Mouse (Mus musculus): ENCODE measurements at regions not wholly inside any gene's neighbourhood (a gene's known extent, or its start where the extent isn't known, plus 50 kb on each side); places are given as distances from the start of the nearest gene placed in this dataset.

- no peak for DNase-seq (ENCODE audit: low read depth, low spot score)
- no peaks in the 10 kb centered on the region for H3K36me3 ChIP-seq (ENCODE audit: control insufficient read depth, insufficient read depth, low read length, poor library complexity, severe bottlenecking)
- H3K27me3 ChIP-seq (ENCODE audit: control insufficient read depth, insufficient read depth, low read length, poor library complexity, severe bottlenecking) = no peaks in the 10 kb centered on the region
Observed at GRCm38 (mm10) chr14:60439106-60439505, 66.0 kb downstream of the Amer2 start.

- H3K27me3 ChIP-seq (ENCODE audit: control insufficient read depth, insufficient read depth, low read length, poor library complexity, severe bottlenecking) = no peaks in the 10 kb centered on the region
- no peaks in the 10 kb centered on the region for H3K36me3 ChIP-seq (ENCODE audit: control insufficient read depth, insufficient read depth, low read length, poor library complexity, severe bottlenecking)
- DNase-seq (ENCODE audit: low read depth, low spot score) = peak; percentile 81
Observed at GRCm38 (mm10) chr14:60443821-60444551, 70.9 kb downstream of the Amer2 start.

- Histone ChIP-seq H3K27me3 (ENCODE audit: control insufficient read depth, insufficient read depth, low read length, poor library complexity, severe bottlenecking) (no peaks in the 10 kb centered on the region), H3K36me3 (ENCODE audit: control insufficient read depth, insufficient read depth, low read length, poor library complexity, severe bottlenecking) (no peaks in the 10 kb centered on the region)
- no peak for DNase-seq (ENCODE audit: low read depth, low spot score)
Observed at GRCm38 (mm10) chr14:60444552-60444937, 71.5 kb downstream of the Amer2 start.

GRCm38 (mm10) chr14:60446037-60446436 lies 73.0 kb downstream of the Amer2 start:
- Histone ChIP-seq H3K27me3 (ENCODE audit: control insufficient read depth, insufficient read depth, low read length, poor library complexity, severe bottlenecking) (no peaks in the 10 kb centered on the region), H3K36me3 (ENCODE audit: control insufficient read depth, insufficient read depth, low read length, poor library complexity, severe bottlenecking) (no peaks in the 10 kb centered on the region)
- no peak for DNase-seq (ENCODE audit: low read depth, low spot score)

GRCm38 (mm10) chr14:60451216-60451615 lies 78.2 kb downstream of the Amer2 start:
- Histone ChIP-seq H3K27me3 (ENCODE audit: control insufficient read depth, insufficient read depth, low read length, poor library complexity, severe bottlenecking) (no peaks in the 10 kb centered on the region), H3K36me3 (ENCODE audit: control insufficient read depth, insufficient read depth, low read length, poor library complexity, severe bottlenecking) (no peaks in the 10 kb centered on the region)
- no peak for DNase-seq (ENCODE audit: low read depth, low spot score)

- no peaks in the 10 kb centered on the region for H3K36me3 ChIP-seq (ENCODE audit: control insufficient read depth, insufficient read depth, low read length, poor library complexity, severe bottlenecking)
- DNase-seq (ENCODE audit: low read depth, low spot score) = no peak
- no peaks in the 10 kb centered on the region for H3K27me3 ChIP-seq (ENCODE audit: control insufficient read depth, insufficient read depth, low read length, poor library complexity, severe bottlenecking)
Observed at GRCm38 (mm10) chr14:60451684-60452083, 78.6 kb downstream of the Amer2 start.

- DNase-seq (ENCODE audit: low read depth, low spot score) = no peak
- no peaks in the 10 kb centered on the region for H3K27me3 ChIP-seq (ENCODE audit: control insufficient read depth, insufficient read depth, low read length, poor library complexity, severe bottlenecking)
- no peaks in the 10 kb centered on the region for H3K36me3 ChIP-seq (ENCODE audit: control insufficient read depth, insufficient read depth, low read length, poor library complexity, severe bottlenecking)
Observed at GRCm38 (mm10) chr14:60456767-60457166, 83.7 kb downstream of the Amer2 start.

- no peaks in the 10 kb centered on the region for H3K27me3 ChIP-seq (ENCODE audit: control insufficient read depth, insufficient read depth, low read length, poor library complexity, severe bottlenecking)
- H3K36me3 ChIP-seq (ENCODE audit: control insufficient read depth, insufficient read depth, low read length, poor library complexity, severe bottlenecking) = no peaks in the 10 kb centered on the region
- DNase-seq (ENCODE audit: low read depth, low spot score) = peak; percentile 60
Observed at GRCm38 (mm10) chr14:60484996-60485888, 112.2 kb downstream of the Amer2 start.

- H3K36me3 ChIP-seq (ENCODE audit: control insufficient read depth, insufficient read depth, low read length, poor library complexity, severe bottlenecking) = no peaks in the 10 kb centered on the region
- DNase-seq (ENCODE audit: low read depth, low spot score) = peak; percentile 36
- H3K27me3 ChIP-seq (ENCODE audit: control insufficient read depth, insufficient read depth, low read length, poor library complexity, severe bottlenecking) = no peaks in the 10 kb centered on the region
Observed at GRCm38 (mm10) chr14:60485889-60486274, 112.8 kb downstream of the Amer2 start.

- Histone ChIP-seq H3K27me3 (ENCODE audit: control insufficient read depth, insufficient read depth, low read length, poor library complexity, severe bottlenecking) (no peaks in the 10 kb centered on the region), H3K36me3 (ENCODE audit: control insufficient read depth, insufficient read depth, low read length, poor library complexity, severe bottlenecking) (no peaks in the 10 kb centered on the region)
- DNase-seq (ENCODE audit: low read depth, low spot score) = no peak
Observed at GRCm38 (mm10) chr14:60486278-60486935, 113.3 kb downstream of the Amer2 start.

- no peaks in the 10 kb centered on the region for H3K36me3 ChIP-seq (ENCODE audit: control insufficient read depth, insufficient read depth, low read length, poor library complexity, severe bottlenecking)
- H3K27me3 ChIP-seq (ENCODE audit: control insufficient read depth, insufficient read depth, low read length, poor library complexity, severe bottlenecking) = no peaks in the 10 kb centered on the region
- DNase-seq (ENCODE audit: low read depth, low spot score) = no peak
Observed at GRCm38 (mm10) chr14:60489111-60489510, 116.1 kb downstream of the Amer2 start.

- no peak for DNase-seq (ENCODE audit: low read depth, low spot score)
- H3K36me3 ChIP-seq (ENCODE audit: control insufficient read depth, insufficient read depth, low read length, poor library complexity, severe bottlenecking) = no peaks in the 10 kb centered on the region
- H3K27me3 ChIP-seq (ENCODE audit: control insufficient read depth, insufficient read depth, low read length, poor library complexity, severe bottlenecking) = no peaks in the 10 kb centered on the region
Observed at GRCm38 (mm10) chr14:60490886-60491285, 117.8 kb downstream of the Amer2 start.

- DNase-seq (ENCODE audit: low read depth, low spot score) = no peak
- no peaks in the 10 kb centered on the region for H3K36me3 ChIP-seq (ENCODE audit: control insufficient read depth, insufficient read depth, low read length, poor library complexity, severe bottlenecking)
- H3K27me3 ChIP-seq (ENCODE audit: control insufficient read depth, insufficient read depth, low read length, poor library complexity, severe bottlenecking) = no peaks in the 10 kb centered on the region
Observed at GRCm38 (mm10) chr14:60495441-60495840, 122.4 kb downstream of the Amer2 start.

GRCm38 (mm10) chr14:60502552-60502951 lies 129.5 kb downstream of the Amer2 start:
- Histone ChIP-seq H3K27me3 (ENCODE audit: control insufficient read depth, insufficient read depth, low read length, poor library complexity, severe bottlenecking) (no peaks in the 10 kb centered on the region), H3K36me3 (ENCODE audit: control insufficient read depth, insufficient read depth, low read length, poor library complexity, severe bottlenecking) (no peaks in the 10 kb centered on the region)
- DNase-seq (ENCODE audit: low read depth, low spot score) = no peak

GRCm38 (mm10) chr14:60505066-60505465 lies 128.7 kb upstream of the Spata13 start:
- DNase-seq (ENCODE audit: low read depth, low spot score) = no peak
- Histone ChIP-seq H3K36me3 (ENCODE audit: control insufficient read depth, insufficient read depth, low read length, poor library complexity, severe bottlenecking) (no peaks in the 10 kb centered on the region), H3K27me3 (ENCODE audit: control insufficient read depth, insufficient read depth, low read length, poor library complexity, severe bottlenecking) (no peaks in the 10 kb centered on the region)

All from splenic B cell, adult 2 months (primary cell).